Mouse (Mus musculus) hindbrain, embryonic 15.5 days (tissue): ENCODE measurements around the gene Muc4. TPM values are rescaled to one million over a fixed set of nuclear protein-coding genes. Genes with fewer than 3 reads are reported as not detected.

ENCODE experiments used
- ATAC-seq: fragments of 200-750 bp; cut with Nextera tagmentation; 2 replicates; pipeline ENCODE4 v1.8.0; 2017; ENCODE audit warnings: low read depth, moderate number of reproducible peaks, moderate TSS enrichment; ENCODE audit not compliant: low FRiP score
- H3K27ac ChIP-seq: fragments of 300-500 bp; sonication (generic); replicated peaks from 2 replicates; pipeline ENCODE4 v1.5.1; 2015; ENCODE audit warnings: mild to moderate bottlenecking, inconsistent platforms
- H3K27me3 ChIP-seq: fragments of 300-500 bp; sonication (generic); 2 replicates; pipeline ENCODE4 v1.6.1; 2015; ENCODE audit warnings: control low read depth, inconsistent platforms
- H3K36me3 ChIP-seq: fragments of 300-500 bp; sonication (generic); 2 replicates; pipeline ENCODE4 v1.6.1; 2015; ENCODE audit warnings: control low read depth, inconsistent platforms
- H3K4me1 ChIP-seq: fragments of 300-500 bp; sonication (generic); replicated peaks from 2 replicates; pipeline ENCODE4 v1.6.1; 2015; ENCODE audit warnings: control low read depth, inconsistent platforms
- H3K4me2 ChIP-seq: fragments of 300-500 bp; sonication (generic); 2 replicates; pipeline ENCODE4 v1.6.1; 2015; ENCODE audit warnings: moderate library complexity, mild to moderate bottlenecking, inconsistent platforms
- H3K4me3 ChIP-seq: fragments of 300-500 bp; sonication (generic); 2 replicates; pipeline ENCODE4 v1.5.1; 2015; ENCODE audit warnings: mild to moderate bottlenecking, inconsistent platforms
- H3K9ac ChIP-seq: fragments of 300-500 bp; sonication (generic); 2 replicates; pipeline ENCODE4 v1.6.1; 2015; ENCODE audit warnings: inconsistent platforms
- H3K9me3 ChIP-seq: fragments of 300-500 bp; sonication (generic); 2 replicates; pipeline ENCODE4 v1.6.1; 2016; ENCODE audit warnings: control low read depth, inconsistent platforms
- WGBS: fragments of 180-500 bp; shearing (Covaris S2); methylation state at CpG from one replicate; pipeline ENCODE4 v1.1.7; 2015; 5-methylcytosine and 5-hydroxymethylcytosine counted together
- polyA plus RNA-seq: library from polyadenylated mRNA; unstranded; fragments of >200 nt; fragmentation: Nextera tagmentation; extraction: Ambion mirVana; gene quantifications from 2 replicates; pipeline ENCODE4 v1.2.1, GENCODE M21; 2015

The Muc4 gene
- polyA plus RNA-seq, 1 experiment from 2014 or later, result not detected

- Histone ChIP-seq H3K9ac (no peak overlapping the region), H3K36me3 (peaks cover 69% of the 10 kb centered on the region), H3K27me3 (no peaks in the 10 kb centered on the region), H3K4me3 (no peak overlapping the region), H3K4me2 (no peak overlapping the region), H3K9me3 (no peaks in the 10 kb centered on the region), H3K27ac (no peak overlapping the region), H3K4me1 (no peaks in the 10 kb centered on the region)
- 86% methylated on average over 12 of the region's 12 CpGs for WGBS
- ATAC-seq, result no peak
Measured at GRCm38 (mm10) chr16:32825380-32825779, 89.7 kb downstream of the Muc4 start.

- WGBS, result 97% methylated on average over 11 of the region's 11 CpGs
- no peaks in the 10 kb centered on the region for H3K4me1 ChIP-seq
- no peak overlapping the region for H3K4me2 ChIP-seq
- peaks cover 65% of the 10 kb centered on the region for H3K36me3 ChIP-seq
- no peak for ATAC-seq
- no peak overlapping the region for H3K9ac ChIP-seq
- no peaks in the 10 kb centered on the region for H3K9me3 ChIP-seq
- H3K4me3 ChIP-seq, result no peak overlapping the region
- H3K27me3 ChIP-seq, result no peaks in the 10 kb centered on the region
- no peak overlapping the region for H3K27ac ChIP-seq
Measured at GRCm38 (mm10) chr16:32826521-32826920, 90.8 kb downstream of the Muc4 start.

GRCm38 (mm10) chr16:32829104-32829503 is 93.4 kb downstream of the Muc4 start:
- Histone ChIP-seq H3K4me3 (no peak overlapping the region), H3K27me3 (no peaks in the 10 kb centered on the region), H3K36me3 (peaks cover 52% of the 10 kb centered on the region), H3K4me1 (no peaks in the 10 kb centered on the region), H3K4me2 (no peak overlapping the region), H3K27ac (no peak overlapping the region), H3K9me3 (no peaks in the 10 kb centered on the region), H3K9ac (no peak overlapping the region)
- no peak for ATAC-seq
- 93% methylated on average over 11 of the region's 11 CpGs for WGBS

- H3K27ac ChIP-seq, result no peak overlapping the region
- H3K36me3 ChIP-seq, result peaks cover 50% of the 10 kb centered on the region
- 90% methylated on average over 4 of the region's 4 CpGs for WGBS
- H3K4me1 ChIP-seq, result no peaks in the 10 kb centered on the region
- ATAC-seq, result no peak
- no peak overlapping the region for H3K9ac ChIP-seq
- no peak overlapping the region for H3K4me2 ChIP-seq
- H3K27me3 ChIP-seq, result no peaks in the 10 kb centered on the region
- no peaks in the 10 kb centered on the region for H3K9me3 ChIP-seq
- H3K4me3 ChIP-seq, result no peak overlapping the region
Measured at GRCm38 (mm10) chr16:32831501-32831900, 95.8 kb downstream of the Muc4 start.

Other genes with a start within 250 kb of the Muc4 start
- gene Slc51a, start 248.0 kb upstream of the Muc4 start, polyA plus RNA-seq, result 0.16 and 0.30 TPM in 2 replicates
- gene Zdhhc19, start 239.6 kb upstream of the Muc4 start, polyA plus RNA-seq, result 0.22 and 0.24 TPM in 2 replicates
- gene Tfrc, start 127.0 kb upstream of the Muc4 start, polyA plus RNA-seq, result 29.9 and 33.5 TPM in 2 replicates
- 19.3 and 25.9 TPM in 2 replicates for gene Tnk2, start 92.0 kb upstream of the Muc4 start, polyA plus RNA-seq
- 0.06 TPM in 1 of 2 replicates, not detected in the other for gene Muc20, start 61.5 kb downstream of the Muc4 start, polyA plus RNA-seq
- gene Smbd1, start 74.6 kb downstream of the Muc4 start, polyA plus RNA-seq, result not detected in 2 replicates
- gene Fyttd1, start 141.6 kb downstream of the Muc4 start, polyA plus RNA-seq, result 106 and 109 TPM in 2 replicates
- 36.1 and 38.4 TPM in 2 replicates for gene Rubcn, start 141.9 kb downstream of the Muc4 start, polyA plus RNA-seq
- 39.6 and 39.9 TPM in 2 replicates for gene Lrch3, start 178.2 kb downstream of the Muc4 start, polyA plus RNA-seq